Mouse (Mus musculus) stomach, postnatal 0 days (tissue): Measurements from ENCODE around the gene Crebrf. TPM values are rescaled to one million over a fixed set of nuclear protein-coding genes. Genes with fewer than 3 reads are reported as not detected.

ENCODE experiments used
- ATAC-seq: fragments of 200-750 bp; cut with Nextera tagmentation; 2 replicates; pipeline ENCODE4 v1.8.0; 2017; ENCODE audit not compliant: low FRiP score, low TSS enrichment
- DNase-seq: peaks from one replicate; pipeline ENCODE4 v3.0.0-alpha.2; 2016; ENCODE audit warnings: low spot score
- H3K27ac ChIP-seq: fragments of 300-500 bp; sonication (generic); replicated peaks from 2 replicates; pipeline ENCODE4 v1.5.1; 2014; ENCODE audit warnings: mild to moderate bottlenecking, control low read depth
- H3K27me3 ChIP-seq: fragments of 300-500 bp; sonication (generic); 2 replicates; pipeline ENCODE4 v1.6.1; 2014; ENCODE audit warnings: low read length; ENCODE audit not compliant: control insufficient read depth, insufficient read depth
- H3K36me3 ChIP-seq: fragments of 300-500 bp; sonication (generic); 2 replicates; pipeline ENCODE4 v1.6.1; 2014; ENCODE audit warnings: low read length, mixed read lengths; ENCODE audit not compliant: control insufficient read depth, insufficient read depth
- H3K4me1 ChIP-seq: fragments of 300-500 bp; sonication (generic); replicated peaks from 2 replicates; pipeline ENCODE4 v1.6.1; 2014; ENCODE audit warnings: antibody characterized with exemption; ENCODE audit not compliant: control insufficient read depth, insufficient read depth
- H3K4me2 ChIP-seq: fragments of 300-500 bp; sonication (generic); replicated peaks from 2 replicates; pipeline ENCODE4 v1.6.1; 2014; ENCODE audit warnings: low read depth, mild to moderate bottlenecking, control low read depth, moderate library complexity
- H3K4me3 ChIP-seq: fragments of 300-500 bp; sonication (generic); 2 replicates; pipeline ENCODE4 v1.5.1; 2014; ENCODE audit warnings: low read depth, low read length, control low read depth
- H3K9ac ChIP-seq: fragments of 300-500 bp; sonication (generic); 2 replicates; pipeline ENCODE4 v1.6.1; 2014; ENCODE audit warnings: mild to moderate bottlenecking, low read length, control low read depth, mixed read lengths
- H3K9me3 ChIP-seq: fragments of 300-500 bp; sonication (generic); 2 replicates; pipeline ENCODE4 v1.6.1; 2016; ENCODE audit warnings: low read length; ENCODE audit not compliant: control insufficient read depth
- CTCF ChIP-seq: IDR thresholded peaks from 2 replicates; pipeline ENCODE4 v1.5.1; 2016; ENCODE audit warnings: antibody characterized with exemption, low read depth, mild to moderate bottlenecking, moderate library complexity
- EP300 ChIP-seq: optimal IDR thresholded peaks from 2 replicates; pipeline ENCODE3; 2016; ENCODE audit warnings: antibody characterized with exemption
- WGBS: fragments of 180-500 bp; shearing (Covaris S2); extraction: QIAGEN DNeasy Blood & Tissue Kit; methylation state at CpG from one replicate; pipeline ENCODE4 v1.1.7; 2014; 5-methylcytosine and 5-hydroxymethylcytosine counted together
- polyA plus RNA-seq: library from polyadenylated mRNA; unstranded; fragments of >200 nt; fragmentation: Nextera tagmentation; extraction: Ambion mirVana; gene quantifications from 2 replicates; pipeline ENCODE4 v1.2.1, GENCODE M21; 2015

Gene Crebrf
- polyA plus RNA-seq = 6.1 and 9.3 TPM in 2 replicates

DNA sequence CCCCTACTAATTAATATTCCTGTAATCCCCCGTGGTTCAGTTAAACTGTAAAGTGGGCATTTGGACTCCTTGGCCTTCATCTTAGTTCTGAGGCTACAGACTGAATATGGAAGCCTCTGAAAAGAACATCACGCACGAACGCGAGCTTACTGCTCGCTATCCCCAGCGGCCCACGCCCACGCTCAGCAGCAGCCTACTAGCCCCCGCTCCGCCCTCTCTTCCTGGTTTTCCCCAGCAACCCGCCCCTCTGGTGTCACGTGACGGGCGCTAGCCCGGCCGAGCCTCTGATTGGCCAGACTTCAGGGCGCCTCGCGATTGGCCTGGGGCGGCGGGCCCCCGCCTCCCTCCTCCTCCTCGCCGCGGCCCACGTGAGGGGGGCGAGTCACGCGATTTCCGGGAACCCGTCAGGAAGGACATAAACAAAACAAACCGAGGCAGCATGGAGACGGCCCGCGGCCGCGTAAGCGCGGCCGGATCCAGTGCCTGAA lies at the start of gene Crebrf:
Gene Crebrf, plus strand, starts transcription at position 380 of the 488 bp plus-strand sequence.
- Histone ChIP-seq H3K4me3 (peak within 1 kb of the TSS; percentile 99), H3K9me3 (no peaks in the 10 kb centered on the region), H3K27ac (peak within 1 kb of the TSS; percentile 97), H3K4me1 (no peaks in the 10 kb centered on the region), H3K4me2 (peak within 1 kb of the TSS; percentile 70), H3K27me3 (no peaks in the 10 kb centered on the region), H3K9ac (peak within 1 kb of the TSS; percentile 92), H3K36me3 (no peaks in the 10 kb centered on the region)
- DNase-seq = peak; percentile 100
- under 1% methylated on average over 37 of the region's 41 CpGs for WGBS
- peak; percentile 79 for ATAC-seq
- TF ChIP-seq CTCF = no peak
- TF ChIP-seq EP300 = no peak

DNA sequence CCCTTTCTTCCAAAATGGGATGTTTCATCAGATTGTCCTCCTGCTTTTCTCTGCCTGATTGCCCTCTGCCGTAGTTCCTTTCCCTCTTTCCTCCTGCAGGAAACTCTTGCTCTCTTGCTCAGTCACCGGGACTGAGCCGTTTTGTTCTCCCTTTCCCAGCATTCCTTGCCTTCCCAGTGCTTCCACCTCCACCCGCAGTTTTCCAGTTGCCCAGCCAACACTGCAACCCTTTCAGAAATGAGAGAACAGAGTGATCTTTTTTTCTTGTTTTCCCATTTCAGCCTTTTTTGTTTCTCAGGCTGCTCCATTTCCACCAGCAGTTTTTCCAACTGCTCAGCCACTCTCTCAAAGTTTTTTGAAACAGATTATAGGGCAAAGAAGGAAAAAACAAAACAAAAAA lies 44.2 kb upstream of the Crebrf start:
- H3K27ac ChIP-seq = no peak overlapping the region
- H3K27me3 ChIP-seq = no peaks in the 10 kb centered on the region

DNA sequence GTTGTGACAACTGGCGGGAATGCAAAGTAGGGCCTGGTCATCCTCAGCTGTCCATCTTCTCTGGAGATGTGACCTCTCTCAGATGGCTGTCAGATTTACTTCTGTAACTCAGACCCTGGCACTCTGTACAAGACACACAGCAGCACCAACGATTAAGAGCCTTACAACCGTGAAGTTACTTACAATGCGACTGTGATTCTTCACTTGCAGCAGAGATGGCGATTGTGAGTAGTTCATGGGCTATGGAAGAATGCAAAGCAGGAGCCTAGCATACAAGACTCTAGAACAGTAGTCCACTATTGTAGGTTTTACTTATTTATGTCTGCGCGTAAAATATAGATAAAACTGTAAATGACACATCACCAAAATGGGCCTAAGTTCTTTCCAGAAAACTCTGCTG lies 39.6 kb upstream of the Crebrf start:
- 20% methylated on average over 7 of the region's 7 CpGs for WGBS
- Histone ChIP-seq H3K4me2 (peak overlapping the region; percentile 62), H3K27ac (peak overlapping the region; percentile 96; the same call in 1 of the 2 replicates), H3K27me3 (no peaks in the 10 kb centered on the region), H3K36me3 (no peaks in the 10 kb centered on the region; the same call in 1 of the 2 replicates), H3K4me1 (0 out of 2 replicates have a peak, but pooled peaks cover 2% of the 10 kb centered on the region), H3K9ac (peak overlapping the region; percentile 83), H3K9me3 (no peaks in the 10 kb centered on the region), H3K4me3 (peak overlapping the region; percentile 60)
- peak; percentile 5 for ATAC-seq
- no peak for TF ChIP-seq CTCF
- TF ChIP-seq EP300 = no peak
- DNase-seq = no peak

More for the DNA sequence above, 44.2 kb upstream of the Crebrf start:
- H3K4me1 ChIP-seq = no peaks in the 10 kb centered on the region
- WGBS = 54% methylated on average over 4 of the region's 4 CpGs
- H3K9ac ChIP-seq = no peak overlapping the region
- no peak for ATAC-seq
- no peaks in the 10 kb centered on the region for H3K9me3 ChIP-seq
- no peak overlapping the region for H3K4me2 ChIP-seq
- H3K36me3 ChIP-seq = no peaks in the 10 kb centered on the region
- DNase-seq = no peak
- H3K4me3 ChIP-seq = no peak overlapping the region
- TF ChIP-seq EP300 (no peak), CTCF (no peak)

DNA sequence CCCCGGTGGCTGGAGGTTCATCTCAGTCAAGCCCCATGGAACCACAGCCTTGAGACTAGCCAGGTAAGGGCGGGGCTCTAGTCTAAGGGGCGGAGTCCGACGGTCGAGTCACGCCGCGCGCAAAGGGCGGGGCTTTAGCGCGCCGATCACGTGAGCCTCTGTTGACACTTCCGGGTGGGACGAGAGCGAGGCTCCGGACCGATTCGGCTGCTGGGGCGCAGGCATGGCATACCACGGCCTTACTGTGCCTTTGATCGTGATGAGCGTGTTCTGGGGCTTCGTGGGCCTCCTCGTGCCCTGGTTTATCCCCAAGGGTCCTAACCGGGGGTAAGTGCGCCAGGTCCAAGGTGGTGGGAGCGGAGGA lies 39.2 kb upstream of the Crebrf start:
- under 1% methylated on average over 30 of the region's 30 CpGs for WGBS
- Histone ChIP-seq H3K27me3 (no peaks in the 10 kb centered on the region), H3K27ac (peak overlapping the region; percentile 96), H3K4me1 (0 out of 2 replicates have a peak, but pooled peaks cover 2% of the 10 kb centered on the region), H3K9ac (peak overlapping the region; percentile 83), H3K9me3 (no peaks in the 10 kb centered on the region), H3K4me3 (peak overlapping the region; percentile 60), H3K36me3 (no peaks in the 10 kb centered on the region; the same call in 1 of the 2 replicates), H3K4me2 (peak overlapping the region; percentile 62)
- ATAC-seq (peak; percentile 95), DNase-seq (peak; percentile 96)
- TF ChIP-seq CTCF = no peak
- TF ChIP-seq EP300 = no peak

DNA sequence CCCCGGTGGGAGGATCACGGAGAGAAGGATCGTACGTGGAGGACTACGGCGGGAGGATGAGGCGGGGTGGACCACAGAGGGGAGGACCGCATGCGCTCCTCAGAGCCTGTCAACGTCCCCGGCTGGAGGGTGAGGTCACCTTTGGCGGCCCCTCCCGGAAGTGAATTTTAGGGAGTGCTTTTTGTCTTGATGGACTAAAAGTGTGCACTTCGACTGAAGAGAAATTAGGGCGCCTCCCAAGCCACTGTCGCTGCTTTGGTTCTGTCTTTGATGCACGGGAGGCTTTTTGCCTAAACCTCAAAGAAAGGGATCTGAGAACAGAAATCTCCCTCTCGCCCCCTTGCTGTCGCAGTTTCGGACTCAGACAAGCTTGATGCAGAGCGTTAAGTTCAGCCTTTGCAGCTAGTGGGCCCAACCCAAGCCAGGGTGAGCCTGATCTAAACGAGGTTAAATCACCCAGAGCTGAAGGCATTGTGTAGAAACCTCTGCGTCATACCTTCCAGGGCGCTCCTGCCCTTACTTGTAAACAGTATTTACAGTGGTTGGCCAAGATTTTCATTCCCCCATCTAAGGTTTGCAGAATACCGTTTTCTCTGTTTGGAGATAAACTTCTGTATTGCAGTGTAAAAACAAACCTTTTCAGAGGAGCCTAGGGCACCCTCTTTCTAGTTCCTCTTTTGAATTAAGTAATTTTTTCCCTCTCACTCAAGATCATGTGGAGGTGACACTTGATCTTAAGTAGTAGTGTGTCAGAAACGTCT lies 38.7 kb upstream of the Crebrf start:
- peak overlapping the region; percentile 60 for H3K4me3 ChIP-seq
- peak overlapping the region; percentile 83 for H3K9ac ChIP-seq
- H3K4me1 ChIP-seq = 0 out of 2 replicates have a peak, but pooled peaks cover 2% of the 10 kb centered on the region
- peak; percentile 65 for DNase-seq
- no peaks in the 10 kb centered on the region for H3K9me3 ChIP-seq
- peak overlapping the region; percentile 96 for H3K27ac ChIP-seq
- under 1% methylated on average over 26 of the region's 26 CpGs for WGBS
- no peaks in the 10 kb centered on the region; the same call in 1 of the 2 replicates for H3K36me3 ChIP-seq
- peak; percentile 89 for ATAC-seq
- no peaks in the 10 kb centered on the region for H3K27me3 ChIP-seq
- H3K4me2 ChIP-seq = peak overlapping the region; percentile 62
- peak; percentile 59 for TF ChIP-seq CTCF
- no peak for TF ChIP-seq EP300
